Comparison of ENCODE assay signal across 7 mouse cellular contexts in the genomic region with DNA sequence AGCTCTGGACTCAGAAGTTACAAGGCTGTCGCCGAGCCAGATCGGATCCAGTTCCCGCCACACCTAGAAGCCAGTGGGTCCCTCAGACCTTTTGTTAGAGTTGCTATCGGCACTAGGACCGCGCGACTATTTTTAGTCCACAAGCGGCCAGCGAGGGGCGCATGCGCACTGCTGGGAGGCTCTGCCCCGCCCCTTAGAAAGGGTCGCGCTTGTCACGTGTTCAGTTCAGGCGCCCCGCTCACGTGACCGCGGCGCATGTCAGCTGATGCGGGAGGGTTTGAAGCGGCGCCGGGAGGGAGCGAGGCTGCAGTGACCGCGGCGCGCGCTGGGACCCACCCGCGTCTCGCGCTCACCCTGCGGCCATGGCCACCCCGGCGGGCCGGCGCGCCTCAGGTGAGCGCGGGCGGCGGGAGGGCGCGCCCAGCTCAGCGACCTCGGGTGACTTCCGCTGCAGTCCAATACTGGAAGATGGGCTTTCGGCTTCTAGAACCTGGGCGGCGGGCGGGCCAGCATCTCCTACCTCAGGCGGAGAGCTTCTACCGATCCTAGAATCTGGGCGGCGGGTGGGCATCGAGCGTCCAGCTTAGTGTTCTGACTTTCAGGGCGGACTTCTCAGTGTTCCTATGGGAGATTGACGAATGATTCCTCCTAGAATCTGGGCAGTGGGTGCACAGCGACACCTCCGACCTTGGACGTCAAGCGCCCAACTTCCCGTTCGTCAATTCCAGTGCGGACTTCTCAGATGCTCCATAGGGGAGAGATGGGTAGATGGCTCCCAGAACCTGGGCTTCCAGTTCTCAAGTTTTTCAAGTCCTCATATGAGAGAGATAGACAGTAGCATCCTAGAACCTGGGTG. TPM values are rescaled to one million over a fixed set of nuclear protein-coding genes. Genes with fewer than 3 reads are reported as not detected.
A peak's percentile ranks its signal among the peaks of the same experiment; 100 is the strongest.
DNase-seq lines count a peak whose midpoint lies in the region; ATAC-seq and TF ChIP-seq lines count a peak whose summit lies in the region.

A gene (plus strand): TSS at position 223 of the 856 bp plus-strand sequence.

- H3K4me3 ChIP-seq in embryonic facial prominence, embryonic 12.5 days: peak within 1 kb of the TSS; percentile 83
- peak within 1 kb of the TSS; percentile 72 for H3K4me3 ChIP-seq in kidney, adult 2 months (ENCODE audit: insufficient read depth, low read depth, low read length)
- peak within 1 kb of the TSS; percentile 77 for H3K4me3 ChIP-seq in limb, embryonic 12.5 days (replicated peaks)
- peak within 1 kb of the TSS; percentile 59 for H3K4me3 ChIP-seq in midbrain, embryonic 15.5 days
- peak within 1 kb of the TSS; percentile 73 for H3K4me3 ChIP-seq in spleen, adult 2 months (ENCODE audit: extremely low read depth, insufficient read depth, insufficient read length)

- peak; percentile 98 for DNase-seq in adrenal gland, postnatal 25 days
- DNase-seq in heart, adult 18-20 months: peak; percentile 98
- DNase-seq in kidney, adult 2 months: peak; percentile 99
- peak; percentile 89 to 97 for DNase-seq in spleen, adult 2 months (ENCODE audit: low read depth in 1 of 2, low spot score in 2 of 2)

- peaks cover 11% of the 10 kb centered on the region for H3K4me1 ChIP-seq in embryonic facial prominence, embryonic 12.5 days
- H3K4me1 ChIP-seq in kidney, adult 2 months (ENCODE audit: control insufficient read depth, insufficient read depth, low read length): peaks cover 3% of the 10 kb centered on the region; the same call in 1 of the 2 replicates
- H3K4me1 ChIP-seq in limb, embryonic 12.5 days (replicated peaks): peaks cover 11% of the 10 kb centered on the region
- peaks cover 41% of the 10 kb centered on the region for H3K4me1 ChIP-seq in midbrain, embryonic 15.5 days
- H3K4me1 ChIP-seq in spleen, adult 2 months (ENCODE audit: control insufficient read depth, insufficient read depth, insufficient read length): no peaks in the 10 kb centered on the region

- no peaks in the 10 kb centered on the region for H3K27me3 ChIP-seq in embryonic facial prominence, embryonic 12.5 days
- H3K27me3 ChIP-seq in kidney, adult 2 months (replicated peaks; ENCODE audit: control insufficient read depth, insufficient read depth, low read length): no peaks in the 10 kb centered on the region
- no peaks in the 10 kb centered on the region for H3K27me3 ChIP-seq in limb, embryonic 12.5 days
- no peaks in the 10 kb centered on the region for H3K27me3 ChIP-seq in midbrain, embryonic 15.5 days (replicated peaks)
- no peaks in the 10 kb centered on the region for H3K27me3 ChIP-seq in spleen, adult 2 months (ENCODE audit: control insufficient read depth, insufficient read depth, low read length)

- WGBS in embryonic facial prominence, embryonic 12.5 days: under 1% methylated on average over 68 of the region's 70 CpGs
- under 1% methylated on average over 70 of the region's 70 CpGs for WGBS in kidney, adult 2 months
- WGBS in limb, embryonic 12.5 days: under 1% methylated on average over 70 of the region's 70 CpGs
- under 1% methylated on average over 70 of the region's 70 CpGs for WGBS in midbrain, embryonic 15.5 days
- WGBS in spleen, adult 2 months: under 1% methylated on average over 70 of the region's 70 CpGs

- H3K36me3 ChIP-seq in embryonic facial prominence, embryonic 12.5 days: peaks cover 23% of the 10 kb centered on the region
- H3K36me3 ChIP-seq in kidney, adult 2 months (ENCODE audit: control insufficient read depth, insufficient read depth, low read length): no peaks in the 10 kb centered on the region
- peaks cover 41% of the 10 kb centered on the region for H3K36me3 ChIP-seq in limb, embryonic 12.5 days
- H3K36me3 ChIP-seq in midbrain, embryonic 15.5 days (replicated peaks): peaks cover 17% of the 10 kb centered on the region
- H3K36me3 ChIP-seq in spleen, adult 2 months (ENCODE audit: control insufficient read depth, insufficient read depth, low read length): no peaks in the 10 kb centered on the region; the same call in 1 of the 2 replicates

- H3K9ac ChIP-seq in embryonic facial prominence, embryonic 12.5 days: peak within 1 kb of the TSS; percentile 78
- H3K9ac ChIP-seq in limb, embryonic 12.5 days (replicated peaks): peak within 1 kb of the TSS; percentile 80
- H3K9ac ChIP-seq in midbrain, embryonic 15.5 days: peak within 1 kb of the TSS; percentile 73

- H3K27ac ChIP-seq in embryonic facial prominence, embryonic 12.5 days: peak within 1 kb of the TSS; percentile 94
- peak within 1 kb of the TSS; percentile 75 for H3K27ac ChIP-seq in kidney, adult 2 months (ENCODE audit: insufficient read depth, low read depth, low read length)
- H3K27ac ChIP-seq in limb, embryonic 12.5 days: peak within 1 kb of the TSS; percentile 94
- H3K27ac ChIP-seq in midbrain, embryonic 15.5 days: peak within 1 kb of the TSS; percentile 88
- peak within 1 kb of the TSS; percentile 58 for H3K27ac ChIP-seq in spleen, adult 2 months (ENCODE audit: insufficient read depth, low read length)

- no peak for TF ChIP-seq CTCF in kidney, adult 2 months (conservative IDR thresholded peaks at IDR 0.05; ENCODE audit: insufficient read depth, insufficient read length, low read depth, low read length)
- TF ChIP-seq CTCF in spleen, adult 2 months (IDR thresholded peaks at IDR 0.05; ENCODE audit: extremely low read depth, insufficient read depth, insufficient read length, insufficient replicate concordance): no peak

- peak; percentile 83 for ATAC-seq in embryonic facial prominence, embryonic 12.5 days (ENCODE audit: insufficient number of reproducible peaks, insufficient read depth, low FRiP score, low TSS enrichment)
- ATAC-seq in limb, embryonic 12.5 days (ENCODE audit: insufficient number of reproducible peaks, insufficient read depth, low FRiP score, low TSS enrichment, low read depth): peak; percentile 80
- ATAC-seq in midbrain, embryonic 15.5 days (replicated peaks): peak; percentile 88

- peaks cover 10% of the 10 kb centered on the region for H3K9me3 ChIP-seq in embryonic facial prominence, embryonic 12.5 days
- peaks cover 12% of the 10 kb centered on the region for H3K9me3 ChIP-seq in limb, embryonic 12.5 days
- H3K9me3 ChIP-seq in midbrain, embryonic 15.5 days: no peaks in the 10 kb centered on the region

- peak; percentile 75 for TF ChIP-seq POLR2A in kidney, adult 2 months (IDR thresholded peaks at IDR 0.05; ENCODE audit: low read depth, low read length)
- TF ChIP-seq POLR2A in spleen, adult 2 months (IDR thresholded peaks at IDR 0.05; ENCODE audit: low read depth, low read length): peak; percentile 11; the same call in 1 of the 2 replicates

- peak within 1 kb of the TSS; percentile 66 for H3K4me2 ChIP-seq in embryonic facial prominence, embryonic 12.5 days (replicated peaks)
- H3K4me2 ChIP-seq in limb, embryonic 12.5 days: peak within 1 kb of the TSS; percentile 80
- peak within 1 kb of the TSS; percentile 64 for H3K4me2 ChIP-seq in midbrain, embryonic 15.5 days

RNA-seq across cellular contexts. Expression of the gene that starts here (rescaled TPM):
- 46.3 and 46.5 TPM in 2 replicates for total RNA-seq in adrenal gland, postnatal 25 days (2021)
- 62.0 and 66.2 TPM in 2 replicates for polyA plus RNA-seq in embryonic facial prominence, embryonic 12.5 days (2016; fragmentation: Nextera tagmentation; extraction: Ambion mirVana)
- total RNA-seq in heart, adult 18-20 months (2021): 10 to 100 TPM; 17.8 to 21.0 TPM
- 239 and 302 TPM in 2 replicates for polyA plus RNA-seq in kidney, adult 2 months (2012; rRNA removed)
- polyA plus RNA-seq in limb, embryonic 12.5 days (2016; fragmentation: Nextera tagmentation; extraction: Ambion mirVana): 52.9 and 59.4 TPM in 2 replicates
- polyA plus RNA-seq in midbrain, embryonic 15.5 days (2015; fragmentation: Nextera tagmentation; extraction: Ambion mirVana): 126 and 130 TPM in 2 replicates
- 188 and 219 TPM in 2 replicates for polyA plus RNA-seq in spleen, adult 2 months (2012; rRNA removed)

Comparison
In these comparisons a context has a peak if more than half of its experiments do, and no peak if none do; other contexts are left out.
1. Peak in every context shown above with its lines: DNase-seq, ATAC-seq, H3K4me3 ChIP-seq and H3K27ac ChIP-seq.